Mouse (Mus musculus) layer of hippocampus, postnatal 25 days (tissue): ENCODE measurements around the gene Macrod2. TPM values are rescaled to one million over a fixed set of nuclear protein-coding genes. Genes with fewer than 3 reads are reported as not detected.
A peak's percentile ranks its signal among the peaks of the same experiment; 100 is the strongest.

Source experiments
- DNase-seq, 2 experiments: peaks; one replicate each; pipeline ENCODE4 v3.0.0; 2022; ENCODE audit warnings: mixed read lengths in 2 of 2, low spot score in 1 of 2; ENCODE audit errors: extremely low spot score in 1 of 2
- total RNA-seq, 2 experiments: library from RNA; stranded (reverse); gene quantifications; 2 replicates each; pipeline ENCODE4 v1.2.3; 2021

The Macrod2 gene
- total RNA-seq, 2 experiments from 2014 or later, result 47.1 to 47.2 TPM

DNA sequence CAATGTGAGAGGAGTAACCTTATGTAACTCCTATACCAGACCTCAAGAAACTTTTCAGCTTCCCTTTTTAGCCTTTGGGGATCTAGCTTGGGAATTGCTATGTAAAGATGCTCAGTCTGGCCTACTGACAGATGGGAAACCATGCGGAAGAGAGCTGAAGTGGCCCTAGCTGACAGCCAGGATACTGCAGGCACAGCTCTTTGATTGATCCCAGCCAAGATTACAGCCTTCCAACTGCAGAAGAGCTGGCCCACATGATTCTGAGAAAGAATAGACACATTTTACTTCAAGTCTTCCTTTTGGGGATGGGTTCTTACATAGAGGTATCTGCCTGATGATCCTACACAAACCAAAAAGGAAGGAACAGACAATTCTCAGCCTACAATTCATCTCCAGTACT is 387.9 kb downstream of the Macrod2 start:
- DNase-seq, result no peak

DNA sequence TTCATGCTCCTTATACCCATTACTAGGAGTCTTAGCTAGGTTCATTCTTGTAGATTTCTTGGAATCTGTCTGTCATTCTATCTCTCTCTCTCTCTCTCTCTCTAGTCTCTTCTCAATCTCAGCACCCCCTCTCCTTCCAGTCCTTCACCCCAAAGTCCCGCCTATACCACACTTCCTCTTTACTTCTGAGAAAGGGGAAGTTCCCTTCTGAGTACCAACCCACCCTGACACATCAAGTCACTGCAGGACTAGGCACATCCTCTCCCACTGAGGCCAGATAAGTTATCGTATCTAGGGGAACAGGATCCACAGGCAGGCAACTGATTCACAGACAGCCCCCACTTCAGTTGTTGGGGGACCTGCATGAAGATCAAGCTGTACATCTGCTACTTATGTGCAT is 389.5 kb downstream of the Macrod2 start:
- no peak for DNase-seq

DNA sequence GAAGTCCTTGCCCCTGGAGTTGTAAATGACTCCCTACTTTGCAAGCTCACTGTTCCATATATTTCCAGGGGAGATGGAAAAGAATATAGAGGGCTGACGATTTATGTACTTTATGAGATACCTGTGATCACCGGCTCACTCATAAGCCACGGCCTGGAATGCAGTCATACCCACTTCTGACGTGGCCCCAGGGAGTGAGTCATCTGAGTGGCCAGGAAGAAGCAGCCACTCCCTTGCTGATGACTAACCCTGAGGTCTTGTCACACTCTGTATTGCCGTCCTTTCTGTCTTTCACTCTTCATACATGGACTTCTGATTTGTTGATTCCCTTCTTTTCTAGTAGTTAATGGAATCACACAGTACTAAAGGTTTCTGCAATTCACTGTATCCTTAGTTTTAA is 395.3 kb downstream of the Macrod2 start:
- no peak for DNase-seq

DNA sequence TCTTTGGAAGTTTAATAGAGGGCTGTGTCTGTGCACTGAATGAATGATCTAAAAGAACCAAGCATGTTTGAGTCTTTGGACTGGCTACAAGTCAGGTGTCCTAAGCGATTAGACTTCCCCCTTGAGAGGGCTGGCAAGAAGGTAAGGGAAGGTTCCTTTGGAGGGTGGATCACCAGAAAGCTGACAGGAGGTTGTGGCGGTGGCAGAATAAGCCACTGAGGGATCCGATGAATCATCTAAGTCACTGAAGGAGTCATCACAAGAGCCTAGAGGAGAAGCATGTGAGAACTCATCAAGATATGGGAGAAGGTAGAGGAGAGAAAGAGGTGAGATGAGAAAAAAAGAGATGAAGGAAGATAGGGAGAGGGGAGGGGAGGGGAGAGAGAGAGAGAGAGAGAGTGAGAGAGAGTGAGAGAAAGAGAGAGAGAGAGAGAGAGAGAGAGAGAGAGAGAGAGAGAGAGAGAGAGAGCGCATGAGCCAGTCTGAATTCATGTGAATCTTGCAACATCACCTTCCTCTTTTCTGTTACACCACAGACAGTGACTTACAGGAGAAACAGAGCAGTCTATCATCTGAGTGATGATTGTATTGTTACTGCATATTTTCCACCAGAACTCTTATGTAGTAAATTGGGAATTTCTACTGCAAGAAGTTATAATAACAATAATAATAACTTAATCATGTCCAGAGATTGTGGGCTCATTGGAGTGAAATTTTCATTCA is 398.9 kb downstream of the Macrod2 start:
- no peak for DNase-seq

DNA sequence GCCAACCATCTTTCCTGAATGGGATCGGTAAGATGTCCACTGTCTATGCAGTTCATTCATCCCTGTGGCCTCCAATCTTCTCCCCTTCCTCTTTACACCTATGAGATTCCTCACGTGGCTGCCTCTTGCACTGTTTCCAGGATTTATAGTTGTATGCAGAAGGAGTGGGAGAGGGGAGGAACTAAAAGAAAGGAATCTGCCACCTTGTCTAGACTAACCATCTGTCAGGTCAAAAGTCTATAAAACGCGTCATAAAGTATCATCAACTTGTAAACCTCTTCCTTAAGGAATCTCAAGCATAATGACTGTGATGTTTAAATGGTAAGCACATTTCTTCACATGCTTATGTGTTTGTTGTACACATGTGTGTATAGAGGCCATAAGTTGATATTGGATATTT is 416.6 kb downstream of the Macrod2 start:
- DNase-seq, result no peak

DNA sequence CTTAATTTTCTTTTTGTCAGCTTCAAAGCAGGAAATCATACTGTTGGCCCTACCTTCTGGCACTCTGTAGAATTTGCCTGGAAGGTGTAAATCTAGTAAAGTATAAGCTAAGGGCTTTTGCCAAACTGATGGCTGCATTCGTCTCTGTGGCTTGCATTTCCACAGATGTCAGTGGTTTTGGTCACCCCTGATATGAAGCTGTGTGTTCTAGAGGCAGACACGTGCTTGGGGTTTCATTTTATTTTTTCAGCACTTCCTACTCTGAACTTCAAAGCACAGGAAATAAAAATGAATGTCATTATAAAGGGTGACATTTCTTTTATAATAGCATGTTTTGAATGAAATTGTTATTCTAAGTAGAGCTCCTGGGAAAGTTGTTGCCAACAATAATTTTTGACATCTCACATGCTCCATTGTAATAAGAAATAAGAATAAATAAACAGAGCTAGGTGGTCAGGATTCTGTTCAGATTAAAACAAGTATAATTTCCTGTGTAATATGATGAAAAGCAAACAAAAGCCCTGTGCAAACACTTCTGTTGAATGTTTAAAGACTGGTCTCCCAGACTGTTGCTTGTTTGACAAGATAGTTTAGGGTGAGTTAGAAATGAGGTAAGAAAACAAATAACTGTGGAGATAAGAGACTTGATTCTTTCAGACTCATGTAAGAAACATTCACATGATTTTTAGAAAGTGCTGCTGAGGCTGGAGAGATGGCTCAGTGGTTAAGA is 424.4 kb downstream of the Macrod2 start:
- no peak for DNase-seq

DNA sequence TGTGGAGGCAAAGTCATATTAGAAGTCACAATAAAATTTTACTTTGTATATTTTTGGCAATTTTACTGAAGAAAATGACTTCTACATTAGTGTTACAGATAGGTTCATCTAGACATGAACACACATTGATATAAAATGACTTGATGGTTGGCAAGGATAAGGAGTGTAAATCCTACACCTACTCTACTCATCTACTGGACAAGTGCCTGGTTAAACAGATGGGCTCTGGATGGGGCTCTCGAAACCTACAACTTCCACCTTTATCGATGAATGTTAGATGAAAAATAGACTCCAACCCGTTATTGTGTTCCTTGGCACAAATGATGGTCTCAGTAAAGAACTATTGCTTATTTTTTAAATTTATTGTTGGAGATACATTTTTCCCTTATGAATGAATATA is 427.3 kb downstream of the Macrod2 start:
- DNase-seq, result no peak

DNA sequence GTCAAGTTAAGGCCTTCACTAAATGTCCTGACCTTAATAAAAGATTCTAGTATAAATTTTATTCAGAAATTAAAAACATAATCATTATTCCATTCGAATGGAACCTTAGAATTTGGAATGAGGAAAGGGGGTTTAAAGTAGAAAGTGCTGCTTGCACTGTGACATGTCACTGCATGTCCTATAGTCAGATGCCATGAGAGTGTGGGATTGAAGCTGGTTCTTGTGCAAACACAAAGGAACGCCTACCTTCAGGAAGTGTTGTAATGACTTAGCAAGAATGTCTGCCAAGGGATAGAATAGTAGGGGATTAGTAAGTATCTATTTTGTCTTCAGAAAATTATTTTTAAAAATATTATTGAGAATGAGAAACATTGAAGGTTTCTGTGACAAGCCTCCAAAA is 431.1 kb downstream of the Macrod2 start:
- no peak for DNase-seq

DNA sequence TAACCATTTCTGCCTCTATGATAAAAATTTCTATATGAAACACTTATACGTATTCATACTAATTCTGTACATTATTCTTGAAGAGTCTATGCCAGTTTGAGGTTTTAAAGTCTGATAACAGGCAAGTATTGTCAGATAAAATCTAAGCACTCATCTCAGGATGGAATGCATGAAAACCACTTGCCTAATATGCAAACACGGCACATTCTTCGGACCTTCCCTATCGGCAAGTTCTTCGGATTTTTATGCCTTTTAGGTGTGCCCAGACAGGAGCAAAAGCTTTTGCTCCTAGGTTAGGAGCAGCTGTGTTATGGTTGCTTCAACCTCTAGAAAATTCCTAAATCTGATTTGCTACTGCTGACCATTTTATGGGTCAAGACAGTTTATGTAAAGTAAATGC is 433.8 kb downstream of the Macrod2 start:
- DNase-seq, result no peak

DNA sequence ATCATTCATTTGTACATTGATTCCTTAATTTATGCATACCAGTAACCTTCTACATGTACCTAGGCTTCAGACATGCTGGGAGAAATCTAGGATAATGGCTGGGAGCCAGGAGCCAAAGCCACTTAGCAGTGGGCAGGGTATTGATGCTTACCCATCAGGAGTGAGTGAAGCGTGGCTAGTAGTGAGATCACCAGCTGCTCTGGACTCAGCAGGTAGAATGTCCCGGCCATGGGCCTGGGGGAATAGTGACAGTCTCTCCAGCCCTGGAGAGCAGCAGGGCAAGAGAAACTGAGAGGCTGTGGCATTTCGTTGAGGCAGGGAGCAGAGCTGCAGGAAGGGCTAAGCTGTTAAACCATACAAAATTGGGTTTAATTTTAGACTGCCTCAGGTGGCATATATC is 435.0 kb downstream of the Macrod2 start:
- no peak for DNase-seq

DNA sequence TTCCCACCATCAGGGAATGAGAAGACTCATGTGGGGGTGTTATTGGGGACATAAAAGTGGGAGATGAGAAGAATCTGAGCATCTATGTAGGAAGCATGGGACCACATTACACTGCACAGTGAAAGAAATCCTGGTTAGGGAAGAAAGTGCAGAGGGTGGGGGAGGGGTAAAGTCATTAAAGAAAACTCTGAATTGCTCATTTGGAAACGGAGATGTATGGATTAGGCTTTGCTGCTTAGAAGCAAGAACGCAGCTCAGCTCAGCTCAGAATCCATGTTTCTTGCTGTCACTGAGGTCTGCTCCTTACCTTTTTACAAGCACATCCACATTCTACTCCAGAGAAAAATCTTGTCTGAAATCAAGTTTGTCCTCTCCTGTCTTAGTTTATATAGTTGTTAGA is 444.3 kb downstream of the Macrod2 start:
- no peak for DNase-seq

DNA sequence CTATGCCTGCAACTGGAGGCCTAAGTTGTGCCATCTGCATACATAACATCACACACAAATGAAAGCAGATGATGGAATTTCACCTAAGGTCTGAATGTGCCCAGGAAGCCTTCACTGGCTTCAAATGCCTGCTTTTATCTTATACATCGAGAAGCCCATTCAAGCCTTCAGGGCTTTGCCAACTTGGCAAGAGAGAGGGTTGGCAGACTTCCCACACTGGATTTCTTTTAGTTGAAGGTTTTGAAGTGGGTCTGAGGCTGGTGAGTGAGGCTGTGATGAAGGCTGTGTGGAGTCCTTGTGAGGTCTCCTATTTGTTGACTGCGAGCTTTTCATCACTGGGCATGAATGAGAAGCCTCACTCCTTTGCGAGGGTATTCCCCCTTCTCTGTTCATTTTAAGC is 444.8 kb downstream of the Macrod2 start:
- peak in 1 of 2 experiments; percentile 50 for DNase-seq

DNA sequence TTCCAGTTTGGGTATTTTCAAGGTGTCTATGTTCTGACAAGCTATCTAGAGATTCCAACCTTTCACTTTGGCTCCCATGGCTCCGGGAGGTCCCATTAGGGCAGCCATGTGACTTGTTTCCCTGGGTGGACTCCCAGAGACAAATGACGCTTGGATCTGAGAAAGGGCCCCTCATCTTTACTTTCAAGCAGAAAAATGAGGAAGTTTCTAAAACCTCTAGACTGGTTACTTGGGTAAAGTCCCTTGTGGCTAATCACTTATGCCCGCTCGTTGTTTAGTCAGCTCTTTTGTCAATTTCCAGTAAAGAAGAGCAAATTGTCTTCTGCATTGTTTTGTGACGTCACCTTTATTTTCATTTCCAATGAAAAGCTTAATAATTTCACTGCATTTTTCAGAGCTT is 448.9 kb downstream of the Macrod2 start:
- no peak for DNase-seq

DNA sequence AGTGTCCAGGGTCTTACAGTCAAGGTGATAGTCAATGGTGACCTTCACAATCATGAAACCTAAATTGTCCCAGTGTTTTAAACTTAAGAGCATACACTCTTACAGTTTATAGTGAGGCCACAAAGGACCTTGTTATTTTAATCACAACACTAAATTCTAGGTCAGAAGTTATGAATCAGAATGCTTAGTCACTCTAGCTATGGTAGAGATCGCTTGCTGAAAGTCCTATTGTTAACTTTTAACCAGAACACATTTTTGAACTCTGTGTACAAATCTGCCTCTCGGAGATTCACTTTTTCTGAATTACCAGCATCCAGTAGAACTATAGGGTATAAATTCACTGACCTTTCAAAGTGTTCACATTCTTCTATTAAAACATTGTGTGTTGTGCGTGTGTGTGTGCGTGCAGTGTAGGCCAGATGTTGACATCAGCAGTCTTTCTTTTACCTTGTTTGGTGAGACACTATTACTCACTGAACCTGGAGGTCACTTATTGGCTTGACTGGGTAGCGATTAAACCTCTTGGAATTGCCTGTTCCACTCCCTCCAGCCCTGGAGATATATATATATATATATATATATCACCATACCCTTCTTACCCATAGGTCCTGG is 452.8 kb downstream of the Macrod2 start:
- no peak for DNase-seq

DNA sequence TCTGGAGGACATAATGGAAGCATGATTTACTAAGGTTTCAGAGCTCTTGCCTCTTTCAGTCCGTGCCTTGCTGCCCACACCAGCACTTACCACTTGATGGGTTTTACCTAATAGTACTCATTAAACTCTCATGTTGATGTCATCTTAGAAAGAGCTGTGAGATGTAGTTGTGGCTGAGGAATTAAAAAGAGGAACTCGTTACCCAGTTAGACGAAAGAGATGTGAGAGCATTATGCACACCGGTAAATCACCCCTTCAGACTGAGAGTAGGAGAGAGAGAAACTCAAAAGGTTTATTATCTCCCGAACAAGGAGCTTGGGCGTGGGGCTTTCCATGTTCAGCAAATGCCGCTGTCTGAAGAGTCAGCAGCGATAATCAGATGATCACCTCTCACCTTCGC is 458.4 kb downstream of the Macrod2 start:
- no peak for DNase-seq

DNA sequence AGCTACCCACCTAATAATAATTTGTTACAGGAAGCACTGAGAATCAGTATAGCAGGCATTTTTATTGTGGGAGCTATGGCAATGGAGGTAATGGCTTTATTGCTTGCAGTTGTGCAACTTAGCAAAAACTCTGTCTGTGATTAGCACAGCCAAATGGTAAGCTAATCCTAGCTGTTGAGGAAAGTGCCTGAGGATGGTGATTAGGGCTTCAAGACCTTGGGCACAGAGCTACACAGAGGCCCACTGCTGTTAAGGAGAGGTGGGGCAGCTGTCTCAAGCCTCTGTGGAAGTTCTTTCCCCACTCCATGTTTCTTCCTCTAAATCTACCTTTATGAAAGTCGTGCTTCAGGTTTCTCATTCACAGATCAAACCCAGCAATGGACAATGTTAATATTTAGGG is 466.2 kb downstream of the Macrod2 start:
- no peak for DNase-seq

DNA sequence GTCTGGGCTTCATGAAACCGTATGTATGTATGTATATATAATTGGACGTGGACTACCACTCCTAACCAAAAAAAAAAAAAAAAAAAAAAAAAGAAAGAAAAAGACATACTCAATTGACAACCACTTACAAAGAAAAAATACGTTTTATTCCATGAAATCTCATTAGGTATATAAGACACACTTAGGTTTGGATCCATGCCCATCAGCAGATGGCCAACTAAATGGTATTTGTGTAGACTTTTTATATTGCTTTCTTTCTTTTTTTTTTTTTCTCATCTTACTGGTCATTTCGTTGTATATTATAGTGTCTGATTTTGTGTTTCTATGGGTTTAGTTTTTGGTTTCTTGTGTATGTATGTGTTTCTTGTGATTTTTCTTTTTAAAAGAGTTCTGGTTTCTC is 467.6 kb downstream of the Macrod2 start:
- DNase-seq, result no peak

DNA sequence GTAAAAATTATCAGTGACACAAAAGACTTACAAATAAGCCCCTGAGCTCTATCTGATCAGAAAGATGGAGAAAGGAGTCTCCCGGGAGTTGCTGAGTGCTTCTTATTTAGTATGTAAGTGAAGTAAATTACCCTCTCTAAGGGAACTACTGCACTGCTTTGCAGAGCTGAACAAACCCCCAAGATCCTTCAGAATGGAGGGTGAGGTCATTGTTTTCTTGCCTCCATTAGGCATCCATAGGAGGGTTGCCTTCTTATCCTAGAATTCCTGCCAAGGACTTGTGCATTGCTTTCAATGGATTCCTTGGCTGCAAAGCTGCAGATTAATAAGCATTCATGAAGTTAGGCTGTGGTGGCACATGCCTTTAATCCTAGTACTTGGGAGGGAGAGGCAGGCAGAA is 470.5 kb downstream of the Macrod2 start:
- no peak for DNase-seq

DNA sequence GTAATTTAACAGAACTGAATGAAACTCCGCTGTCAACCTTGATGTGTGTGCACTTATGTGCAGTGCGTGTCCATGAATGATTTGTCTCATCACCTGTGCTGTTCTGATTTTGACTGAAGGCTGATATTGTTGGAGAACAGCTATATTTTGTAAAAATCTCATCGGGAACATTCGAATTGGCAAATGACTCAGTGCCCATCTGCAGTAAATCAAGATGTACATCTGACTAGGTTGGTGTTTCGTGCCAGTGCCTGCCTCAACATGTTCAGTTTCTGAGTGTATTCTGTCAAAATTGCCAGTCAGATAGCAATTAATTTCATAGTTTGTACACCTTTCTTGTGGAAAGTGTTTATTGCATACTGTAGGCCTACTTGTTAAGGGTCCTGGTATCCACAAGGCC is 472.0 kb downstream of the Macrod2 start:
- no peak for DNase-seq

DNA sequence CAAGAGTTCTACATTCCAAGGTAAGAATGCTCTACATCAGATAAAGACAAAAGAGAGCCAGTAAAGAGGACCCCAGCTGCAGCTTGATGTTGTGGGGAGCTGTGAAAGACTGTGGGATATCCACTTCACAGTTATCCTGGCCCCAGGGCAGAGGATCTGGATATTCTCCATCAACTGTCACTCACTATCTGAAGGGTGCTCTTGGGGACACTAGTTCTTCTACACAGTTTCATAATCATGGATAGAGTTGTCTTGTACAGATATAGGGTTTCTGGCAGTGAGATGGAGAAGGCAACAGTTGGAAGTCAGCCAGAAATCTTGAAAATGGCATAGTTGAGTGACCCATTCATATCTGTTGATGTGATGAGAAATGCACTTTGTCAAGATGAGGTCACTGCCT is 490.1 kb downstream of the Macrod2 start:
- no peak for DNase-seq

DNA sequence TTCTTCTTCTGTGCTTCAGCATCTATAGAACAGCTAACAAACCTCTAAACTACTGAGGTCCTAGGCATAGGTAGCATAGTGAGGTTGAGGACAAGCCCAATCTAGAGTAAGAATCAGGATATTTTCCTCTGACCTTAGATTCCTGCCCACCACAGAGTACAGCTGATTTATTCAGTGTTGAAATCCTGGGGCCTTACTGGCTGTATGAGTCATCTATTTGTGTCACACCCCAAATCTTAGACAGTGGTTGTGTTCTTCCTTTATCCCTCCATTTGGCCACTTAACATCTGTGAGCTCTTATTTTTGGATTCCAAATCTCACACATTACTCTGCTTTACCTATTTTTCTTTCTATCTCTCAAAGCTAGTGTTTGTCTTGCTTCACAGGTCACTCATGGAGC is 495.6 kb downstream of the Macrod2 start:
- no peak for DNase-seq
